Mouse (Mus musculus) skeletal muscle tissue, adult 2 months (tissue): ENCODE measurements around the gene Fli1.

ENCODE experiments used
- DNase-seq: peaks from one replicate; pipeline ENCODE4 v3.0.0-alpha.2; 2012; ENCODE audit warnings: low read depth, low spot score

The Fli1 gene

GRCm38 (mm10) chr9:32409060-32409961, 133.3 kb downstream of the Fli1 start:
- DNase-seq = no peak

GRCm38 (mm10) chr9:32408730-32409059, 134.0 kb downstream of the Fli1 start:
- DNase-seq = no peak

DNA sequence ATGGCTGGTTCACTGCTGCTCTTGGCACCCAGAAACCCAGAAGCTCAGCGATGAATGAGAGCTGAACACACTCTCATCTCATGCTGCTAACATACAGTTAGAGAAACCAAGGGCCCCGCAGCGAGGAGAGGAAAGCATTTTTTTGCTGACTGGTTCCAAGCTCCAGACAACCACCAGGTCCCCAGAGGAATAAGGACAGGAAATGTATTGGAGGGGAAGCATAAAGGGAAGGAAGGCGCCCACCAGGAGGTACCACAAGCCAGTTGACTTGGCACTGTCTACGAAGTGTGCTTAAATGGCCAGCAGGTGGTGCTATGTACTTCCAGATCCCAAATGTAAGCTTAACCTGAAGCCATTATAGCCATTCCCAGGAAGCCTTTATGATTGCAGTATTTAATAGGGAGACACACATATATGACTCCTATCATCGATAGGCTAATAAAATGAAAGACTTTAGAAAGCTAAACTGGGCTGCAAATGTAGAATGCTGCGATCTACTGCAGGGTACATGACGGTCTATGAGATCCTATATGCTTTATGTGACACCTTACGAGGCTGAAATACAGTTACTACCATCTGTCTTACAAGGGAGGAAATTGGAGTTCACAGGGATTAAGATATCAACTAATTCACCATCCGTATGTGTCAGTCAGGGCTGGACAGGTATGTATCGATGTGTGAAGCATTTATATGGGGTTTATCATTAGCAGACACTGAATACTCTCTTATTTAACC, 137.3 kb downstream of the Fli1 start:
- DNase-seq = peak; percentile 49

GRCm38 (mm10) chr9:32400662-32401161, 141.9 kb downstream of the Fli1 start:
- no peak for DNase-seq

GRCm38 (mm10) chr9:32400212-32400611, 142.4 kb downstream of the Fli1 start:
- DNase-seq = no peak

GRCm38 (mm10) chr9:32394761-32395161, 147.9 kb downstream of the Fli1 start:
- no peak for DNase-seq

GRCm38 (mm10) chr9:32392716-32393115, 149.9 kb downstream of the Fli1 start:
- no peak for DNase-seq

GRCm38 (mm10) chr9:32391701-32392100, 151.0 kb downstream of the Fli1 start:
- DNase-seq = no peak

DNA sequence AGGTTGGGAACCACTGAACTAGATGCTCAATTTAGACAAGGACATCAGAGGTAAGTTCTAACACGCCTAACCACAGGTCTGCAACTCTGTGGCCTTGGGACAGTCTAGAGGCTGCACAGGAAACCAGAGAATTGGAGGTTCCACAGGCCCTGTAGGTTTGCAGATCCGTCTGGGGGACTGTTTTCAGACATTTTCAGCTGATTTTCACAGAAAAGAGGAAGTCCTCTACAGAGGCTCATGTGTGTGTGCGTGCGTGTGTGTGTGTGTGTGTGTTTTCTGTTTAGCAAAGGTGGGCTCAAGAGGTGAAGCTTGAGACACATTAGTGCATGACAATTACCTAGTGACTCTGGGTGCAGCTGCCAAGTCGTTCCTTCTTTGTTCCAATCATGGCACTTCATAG, 151.6 kb downstream of the Fli1 start:
- no peak for DNase-seq

GRCm38 (mm10) chr9:32388120-32388519, 154.5 kb downstream of the Fli1 start:
- DNase-seq = no peak

DNA sequence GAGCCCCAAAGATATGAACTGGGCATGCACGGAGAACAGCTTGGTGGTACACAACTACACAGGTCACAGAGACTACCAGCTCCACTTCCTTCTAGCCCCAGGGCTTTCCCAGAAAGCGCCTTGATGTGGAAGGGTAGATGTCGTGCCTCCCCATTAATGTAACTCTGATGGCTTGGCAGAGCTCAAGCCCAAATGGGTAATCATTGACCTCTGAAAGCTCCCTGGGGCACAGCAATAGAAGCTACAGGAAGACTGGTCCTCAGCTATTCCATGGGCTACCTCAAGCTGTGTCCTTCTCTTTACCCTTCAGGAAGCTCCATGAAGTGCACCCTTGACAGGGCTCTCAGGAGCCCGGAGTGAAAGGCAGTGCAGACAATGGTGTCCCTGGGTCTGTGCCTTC, 157.8 kb downstream of the Fli1 start:
- DNase-seq = no peak

DNA sequence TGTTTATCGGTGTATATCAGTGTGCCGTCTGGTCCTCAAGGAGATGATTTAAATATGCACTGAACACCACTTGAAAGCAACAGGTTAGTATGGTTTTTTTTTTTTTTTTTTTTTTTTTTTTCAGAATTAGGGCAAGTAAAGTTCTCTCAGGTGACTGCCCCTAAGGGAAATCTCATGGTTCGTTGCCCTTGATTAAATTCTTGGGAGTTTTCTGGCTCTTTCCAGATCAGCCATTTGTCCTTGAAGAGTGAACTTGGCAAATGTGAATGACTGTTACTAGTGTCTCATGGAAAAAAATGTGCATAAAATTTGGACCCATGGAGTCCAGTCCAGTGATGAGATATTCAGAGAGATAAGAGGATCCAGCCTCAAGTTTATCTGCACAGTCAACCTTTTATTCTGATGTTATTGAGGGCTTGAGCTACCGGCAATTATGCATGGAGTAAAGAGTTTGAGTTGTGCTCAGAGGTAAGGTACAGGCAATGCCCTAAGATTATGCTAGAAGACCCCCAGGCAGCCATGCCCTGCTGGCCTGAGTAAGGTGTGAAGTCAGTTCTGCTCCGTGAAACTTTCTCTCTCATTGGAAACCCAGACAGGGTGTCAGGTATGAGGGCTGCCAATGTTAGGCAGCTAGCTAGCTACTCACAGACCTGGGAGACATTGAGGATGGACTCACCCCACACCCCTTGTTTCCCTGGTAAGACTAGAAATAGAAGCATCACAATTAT, 165.6 kb downstream of the Fli1 start:
- DNase-seq = no peak

- no peak for DNase-seq
These were observed 166.6 kb downstream of the Fli1 start for GRCm38 (mm10) chr9:32376031-32376430.

- no peak for DNase-seq
These were observed 169.0 kb downstream of the Fli1 start for GRCm38 (mm10) chr9:32373656-32374055.
